Mouse (Mus musculus) CH12F3 (cell line): Measurements from ENCODE around the gene Fam189a1.

ENCODE experiments used
- in situ Hi-C: fragments of 300-500 bp; cut with MboI; formaldehyde crosslinking; loops from 2 replicates; pipeline ENCODE4 v1.14.3; 2020; ENCODE audit warnings: low sequenced_read_pairs

Gene Fam189a1

DNA sequence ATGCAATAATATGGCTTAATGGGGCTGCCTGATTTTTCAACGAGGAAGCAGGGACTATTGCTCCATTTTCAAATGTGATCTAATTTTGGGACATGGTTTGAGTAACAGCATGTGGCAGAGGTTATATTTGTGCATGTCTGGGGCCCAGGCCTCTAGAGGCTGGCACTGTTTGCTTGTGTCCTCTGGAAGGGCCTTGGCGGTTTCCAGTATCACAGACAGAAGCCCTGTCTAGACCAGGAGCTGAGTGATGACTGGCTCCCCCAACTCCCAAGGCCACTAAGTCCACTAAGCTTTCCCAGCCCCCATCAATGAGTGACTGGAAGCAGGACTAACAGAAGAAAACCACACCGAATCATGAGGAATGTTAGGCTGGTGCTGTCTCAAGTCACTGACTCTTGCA is 265.2 kb downstream of the Fam189a1 start:
- in situ Hi-C loops = no loop called here

DNA sequence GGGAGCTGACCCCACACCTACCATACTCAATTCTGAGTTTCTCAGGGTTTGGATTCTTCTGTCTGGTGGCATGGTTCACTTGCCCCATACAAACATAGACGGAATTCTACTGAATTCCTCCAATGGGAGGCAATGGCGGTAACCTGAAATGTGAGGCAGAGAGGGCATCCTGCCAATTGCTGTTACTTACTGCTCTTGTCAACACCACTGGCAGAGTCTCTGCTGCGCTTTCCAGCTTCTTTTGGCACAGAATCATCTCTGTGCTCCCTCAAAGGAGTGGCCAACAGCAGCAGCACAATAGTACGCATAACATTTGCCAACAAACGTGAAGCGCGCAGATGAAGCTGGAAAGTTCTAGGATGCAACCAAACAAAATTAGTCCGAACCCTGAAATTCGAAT is 266.5 kb downstream of the Fam189a1 start:
- in situ Hi-C loops = no loop called here

DNA sequence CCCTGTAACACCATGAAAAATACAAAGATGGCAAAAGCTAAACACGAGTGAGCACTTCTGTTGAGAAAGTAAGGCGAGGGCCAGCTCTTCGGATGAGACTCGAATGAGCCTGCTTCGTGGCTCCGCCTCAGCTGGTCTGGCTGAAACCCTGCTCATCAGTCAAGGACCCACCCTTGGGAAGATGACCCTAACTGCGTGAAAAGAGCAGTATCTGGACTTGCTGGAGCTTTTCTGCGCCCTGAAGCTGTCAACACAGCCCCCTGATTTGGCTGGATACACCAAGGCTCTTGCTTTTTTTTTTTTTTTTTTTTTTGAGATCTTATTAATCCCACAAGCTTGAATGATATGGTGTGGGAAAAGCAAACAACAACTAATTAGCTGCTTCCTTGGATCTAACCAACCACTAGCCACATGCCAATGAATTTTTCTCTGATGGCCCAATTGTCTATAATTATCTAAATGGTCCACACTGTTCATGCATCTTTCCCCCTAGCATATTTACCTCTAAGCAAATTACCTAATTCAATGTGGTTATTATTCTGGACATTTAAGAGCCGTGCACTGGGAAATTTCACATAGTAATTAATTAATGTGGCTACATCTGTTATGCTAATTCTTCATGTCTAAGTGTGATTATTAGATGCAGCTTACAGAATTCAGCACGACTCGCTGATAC is 272.0 kb downstream of the Fam189a1 start:
- in situ Hi-C loops = no loop called here

DNA sequence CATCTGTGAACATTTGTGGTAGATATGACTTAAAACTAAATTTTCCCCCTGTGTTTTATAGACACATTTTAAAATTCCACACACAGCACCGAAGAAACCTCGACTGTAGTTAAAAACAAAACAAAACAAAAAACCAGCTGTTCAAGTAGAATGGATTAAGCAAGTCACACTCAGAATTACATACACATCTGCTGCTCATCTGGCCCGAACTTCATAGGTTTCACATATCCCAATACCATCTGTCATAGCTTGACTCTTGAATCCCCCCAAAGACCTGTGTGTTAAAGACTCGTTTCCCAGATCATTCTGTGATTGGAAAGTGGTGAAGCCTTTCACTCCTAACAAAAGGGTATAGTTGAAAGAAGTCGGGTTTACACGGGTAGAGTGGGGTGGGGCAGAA is 274.1 kb downstream of the Fam189a1 start:
- in situ Hi-C loops = no loop called here

DNA sequence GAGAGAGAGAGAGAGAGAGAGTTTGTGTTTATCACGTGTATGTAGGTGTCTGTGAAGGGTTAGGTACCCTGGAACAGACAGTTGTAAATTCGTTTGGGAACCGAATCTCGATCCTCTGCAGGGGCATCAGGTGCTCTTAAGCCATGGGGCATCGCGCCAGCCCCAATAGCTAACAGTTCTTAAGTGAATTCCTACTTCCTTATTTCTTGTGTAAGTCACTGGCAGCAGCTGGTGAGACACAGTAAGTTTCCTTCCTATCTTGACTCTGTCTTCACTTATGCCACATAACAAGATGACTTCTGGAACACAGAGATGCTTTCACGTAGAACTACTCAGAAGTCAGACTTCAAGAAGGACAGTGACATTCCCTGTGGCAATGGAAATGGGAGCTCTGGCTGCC is 275.0 kb downstream of the Fam189a1 start:
- in situ Hi-C loops = no loop called here

- in situ Hi-C loops = no loop called here
Observed at GRCm38 (mm10) chr7:64880415-64880814, 276.0 kb downstream of the Fam189a1 start.

- in situ Hi-C loops = no loop called here
Observed at GRCm38 (mm10) chr7:64874941-64875340, 281.4 kb downstream of the Fam189a1 start.

GRCm38 (mm10) chr7:64873266-64873665 is 283.1 kb downstream of the Fam189a1 start:
- in situ Hi-C loops = no loop called here

DNA sequence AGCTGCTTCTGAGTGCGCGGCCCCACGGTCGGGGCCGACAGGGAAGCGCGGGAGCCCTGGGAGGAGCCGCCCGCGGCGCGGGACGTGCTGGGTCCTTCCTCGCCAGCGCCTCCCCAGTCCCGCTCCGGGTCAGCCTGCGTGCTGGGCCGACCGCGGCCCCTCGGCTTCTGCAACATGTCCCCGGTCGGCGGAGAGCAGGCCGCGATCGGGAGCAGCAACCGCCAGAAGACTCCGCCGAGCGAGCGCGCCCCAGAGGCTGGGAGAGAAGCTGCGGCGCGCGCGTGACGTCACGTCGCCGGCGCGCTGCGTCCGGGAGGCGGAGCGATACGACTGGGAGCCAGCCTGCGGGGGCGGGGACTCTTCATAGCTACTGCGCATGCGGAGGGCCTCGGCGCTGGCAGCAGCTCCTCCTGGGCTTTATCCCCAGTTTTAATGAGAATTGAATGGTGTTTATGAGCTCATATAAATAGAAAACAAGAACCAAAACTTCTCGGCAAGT is 283.6 kb downstream of the Fam189a1 start, which contains the start of gene Nsmce3:
Gene Nsmce3 (minus strand): TSS at position 255 of the 499 bp plus-strand sequence.
- in situ Hi-C loops = no loop called here

DNA sequence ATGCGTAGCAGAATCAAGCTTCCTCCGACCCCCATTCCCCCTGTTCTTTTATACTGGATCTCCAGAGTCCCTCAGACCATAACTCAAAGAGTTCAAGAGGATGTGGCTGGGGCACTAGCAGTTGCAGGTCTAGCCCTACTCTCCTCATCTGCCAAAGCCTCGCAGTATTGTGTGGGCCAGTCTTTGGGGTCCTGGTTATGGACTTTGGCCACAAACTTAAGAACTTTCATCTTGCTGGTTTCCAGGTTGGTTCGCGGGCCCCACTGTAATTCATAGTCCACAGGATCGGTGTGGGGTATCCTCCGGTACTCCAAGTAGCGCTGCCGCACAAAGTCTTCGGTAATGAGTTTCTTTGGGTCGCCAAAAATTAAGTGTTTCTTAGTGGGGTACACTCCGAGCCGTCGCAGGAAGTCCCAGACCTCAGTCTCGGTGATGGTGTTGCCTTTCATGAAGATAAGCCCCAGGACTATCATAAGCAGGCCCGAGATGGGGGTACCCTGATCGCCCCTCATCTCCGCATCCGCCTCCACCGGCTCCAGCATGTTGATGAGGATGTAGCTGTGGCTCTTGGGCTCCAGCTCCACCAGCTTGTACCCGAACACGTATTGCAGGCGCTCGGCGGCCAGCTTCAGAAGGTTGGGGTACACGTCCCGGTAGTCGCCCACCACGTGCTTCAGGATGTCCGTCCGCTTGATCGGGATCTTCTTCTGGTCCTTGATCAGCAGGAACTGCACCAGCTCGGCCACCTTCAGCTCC is 284.2 kb downstream of the Fam189a1 start:
- in situ Hi-C loops = no loop called here

DNA sequence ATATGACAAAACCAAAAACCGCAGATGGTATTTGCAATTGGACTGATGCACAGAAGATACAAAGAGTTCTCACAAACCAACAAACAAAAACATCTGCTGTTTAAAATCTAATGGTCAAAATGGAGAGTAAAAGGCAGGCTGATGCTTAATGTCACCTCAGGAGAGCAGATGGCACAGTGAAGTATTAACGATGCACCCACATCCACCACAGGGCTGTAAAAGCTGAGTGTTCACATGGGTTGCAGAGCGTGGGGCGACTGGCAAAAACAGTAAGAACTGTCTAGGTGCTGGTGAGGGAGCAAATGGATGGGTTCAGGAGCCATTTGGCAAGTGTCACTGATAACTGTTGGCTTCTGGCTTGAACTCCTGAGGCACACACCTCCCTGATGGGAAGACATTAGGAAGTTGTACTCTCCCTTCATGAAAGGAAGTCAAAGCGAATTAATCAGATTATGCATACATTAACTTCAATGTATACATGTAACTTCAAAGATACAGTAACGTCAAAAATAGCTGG is 286.8 kb downstream of the Fam189a1 start:
- in situ Hi-C loops = no loop called here

DNA sequence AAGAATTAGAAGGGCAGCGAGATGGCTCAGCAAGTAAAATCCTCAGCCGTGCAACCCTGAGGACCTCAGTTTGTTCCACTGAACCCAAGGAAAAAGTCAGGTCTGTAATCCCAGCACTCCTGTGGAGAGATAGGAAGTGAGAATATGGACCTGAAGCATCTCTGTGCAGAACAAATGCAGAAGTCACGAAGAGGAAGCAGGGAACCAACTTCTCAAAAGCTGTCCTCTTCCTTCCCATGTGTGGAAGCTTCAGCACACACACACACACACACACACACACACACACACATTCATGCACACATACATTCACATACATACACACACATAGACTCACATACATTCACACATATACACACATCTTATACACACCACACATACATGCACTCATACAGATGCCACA is 292.8 kb downstream of the Fam189a1 start:
- in situ Hi-C loops = no loop called here

- in situ Hi-C loops = no loop called here
Observed at GRCm38 (mm10) chr7:64862978-64863377, 293.4 kb downstream of the Fam189a1 start.

GRCm38 (mm10) chr7:64856526-64857082 is 299.8 kb downstream of the Fam189a1 start:
- in situ Hi-C loops = no loop called here

GRCm38 (mm10) chr7:64855976-64856375 is 300.4 kb downstream of the Fam189a1 start:
- in situ Hi-C loops = no loop called here

GRCm38 (mm10) chr7:64855389-64855927 is 300.9 kb downstream of the Fam189a1 start:
- in situ Hi-C loops = no loop called here

- in situ Hi-C loops = no loop called here
Observed at GRCm38 (mm10) chr7:64850791-64851190, 305.6 kb downstream of the Fam189a1 start.

- in situ Hi-C loops = no loop called here
Observed at GRCm38 (mm10) chr7:64847366-64847899, 308.9 kb downstream of the Fam189a1 start.

GRCm38 (mm10) chr7:64846061-64846460 is 310.3 kb downstream of the Fam189a1 start:
- in situ Hi-C loops = no loop called here

- in situ Hi-C loops = no loop called here
Observed at GRCm38 (mm10) chr7:64840946-64841659, 315.3 kb downstream of the Fam189a1 start.

GRCm38 (mm10) chr7:64840576-64840895 is 315.8 kb downstream of the Fam189a1 start:
- in situ Hi-C loops = no loop called here
